Mouse (Mus musculus) ovary, postnatal 10 days (tissue): Measurements from ENCODE around the gene Ap2a1.
A peak's percentile ranks its signal among the peaks of the same experiment; 100 is the strongest.
"Not testable (repeated sequence)": the region's sequence is repeated elsewhere in the genome, so short reads cannot be mapped to it uniquely, and the experiment has no call there.

Experiments
- DNase-seq: peaks from one replicate; pipeline ENCODE4 v3.0.0; 2022; ENCODE audit warnings: low spot score

Gene Ap2a1

DNA sequence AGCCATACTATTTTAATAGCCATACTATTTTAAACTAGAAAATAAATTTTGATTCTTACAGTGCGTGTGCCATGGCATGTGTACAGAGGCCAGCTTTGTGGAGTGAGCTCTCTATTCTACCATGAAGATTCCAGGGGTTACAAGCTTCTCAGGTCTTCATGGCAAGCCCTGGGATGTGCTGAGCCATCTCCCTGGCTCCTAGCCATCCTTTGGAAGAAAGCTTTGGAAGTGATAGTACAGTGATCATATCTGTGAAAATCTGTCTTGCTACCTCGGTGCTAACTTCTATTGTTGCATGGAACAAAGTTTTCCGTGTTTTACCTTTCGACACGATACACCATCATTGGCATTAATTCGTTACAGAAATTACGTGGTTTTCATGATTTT is 34.1 kb downstream of the Ap2a1 start:
- DNase-seq, result no peak

DNA sequence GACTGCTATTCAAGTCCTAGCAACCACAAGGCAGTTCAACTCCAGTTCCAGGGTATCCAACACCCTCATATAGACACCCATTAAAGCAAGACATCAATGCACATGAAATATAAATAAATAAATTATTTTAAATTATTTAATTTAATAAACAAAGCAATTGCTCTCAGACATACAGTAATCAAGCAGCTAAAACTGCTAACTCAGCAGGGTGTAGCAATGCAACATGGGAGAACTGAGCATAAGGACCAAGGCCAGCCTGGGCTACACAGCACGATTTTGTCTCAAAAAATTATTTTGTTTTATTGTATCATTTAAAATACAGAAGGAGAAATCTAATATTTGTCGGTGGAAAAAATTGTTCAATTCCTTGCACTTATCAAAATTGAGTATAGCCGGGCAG is 35.1 kb downstream of the Ap2a1 start:
- no peak for DNase-seq

DNA sequence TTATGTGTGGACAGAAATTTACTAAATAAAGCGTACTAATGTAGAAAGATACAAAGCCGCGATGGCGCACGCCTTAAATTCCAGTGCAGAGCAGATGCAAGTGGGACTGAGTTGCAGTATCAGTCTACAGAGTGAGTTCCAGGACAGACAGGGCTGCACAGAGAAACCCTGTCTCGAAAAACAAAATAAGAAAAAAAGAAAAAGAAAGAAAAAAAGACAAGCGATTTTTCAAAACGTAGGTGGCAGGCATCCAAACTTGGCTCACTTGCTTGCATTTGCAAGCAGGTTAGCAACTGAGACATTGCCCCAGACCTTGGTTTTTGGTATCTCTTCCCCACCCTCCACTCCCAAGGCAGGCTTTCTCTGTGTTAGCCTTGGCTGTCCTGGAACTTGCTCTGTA is 36.1 kb downstream of the Ap2a1 start:
- DNase-seq, result no peak

DNA sequence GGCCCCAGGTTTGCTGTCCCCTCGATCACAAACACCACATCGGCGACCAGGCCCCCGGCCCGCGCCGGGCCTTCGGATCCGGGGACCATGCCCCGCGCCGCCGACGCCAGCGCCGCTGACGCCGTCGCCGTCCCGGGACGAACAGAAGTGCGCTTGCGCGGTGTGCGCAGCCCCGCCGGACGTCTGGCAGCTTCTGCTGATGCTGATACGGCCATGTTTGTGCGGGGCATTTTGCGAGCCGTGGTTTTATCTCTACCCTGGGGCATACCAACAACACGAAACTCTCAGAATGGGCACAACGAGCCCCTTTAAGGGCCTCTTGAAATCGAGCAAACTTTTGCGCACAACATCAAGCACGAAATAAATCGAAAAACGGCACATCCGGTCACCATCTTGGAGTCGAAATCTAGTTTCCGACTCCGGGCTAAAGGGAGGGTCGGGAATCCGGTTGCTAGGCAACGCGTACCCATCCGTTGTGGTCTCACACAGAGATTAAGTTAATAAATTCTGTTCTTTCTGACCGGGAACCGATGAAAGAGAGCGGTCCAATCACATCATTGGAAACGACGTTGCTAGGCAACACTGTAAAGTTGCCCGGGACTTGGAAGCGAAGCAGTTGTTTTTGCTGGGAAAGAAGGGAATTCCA is 36.9 kb downstream of the Ap2a1 start, which contains the start of gene Med25:
TSS of gene Med25 (minus strand) at position 437 of the 646 bp plus-strand sequence.
- peak; percentile 85 for DNase-seq

DNA sequence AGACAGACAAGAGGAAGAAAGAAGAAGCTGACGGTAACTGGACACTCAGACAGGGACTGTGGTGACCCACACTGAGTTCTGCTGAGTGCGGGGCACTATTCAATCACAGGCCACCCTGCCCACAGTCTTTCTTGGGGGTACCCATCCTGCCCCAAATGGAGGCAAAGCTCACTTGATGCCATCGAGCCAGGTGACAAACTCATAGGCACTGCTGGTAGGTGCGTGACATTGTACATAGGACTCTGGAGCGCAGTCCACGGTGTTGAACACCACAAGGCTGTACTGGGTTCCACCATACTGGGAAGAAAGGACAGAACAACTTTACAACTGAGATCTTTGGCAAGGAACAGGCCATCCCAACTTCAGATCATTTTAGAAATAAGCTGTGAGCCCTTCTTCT is 37.7 kb downstream of the Ap2a1 start:
- no peak for DNase-seq

DNA sequence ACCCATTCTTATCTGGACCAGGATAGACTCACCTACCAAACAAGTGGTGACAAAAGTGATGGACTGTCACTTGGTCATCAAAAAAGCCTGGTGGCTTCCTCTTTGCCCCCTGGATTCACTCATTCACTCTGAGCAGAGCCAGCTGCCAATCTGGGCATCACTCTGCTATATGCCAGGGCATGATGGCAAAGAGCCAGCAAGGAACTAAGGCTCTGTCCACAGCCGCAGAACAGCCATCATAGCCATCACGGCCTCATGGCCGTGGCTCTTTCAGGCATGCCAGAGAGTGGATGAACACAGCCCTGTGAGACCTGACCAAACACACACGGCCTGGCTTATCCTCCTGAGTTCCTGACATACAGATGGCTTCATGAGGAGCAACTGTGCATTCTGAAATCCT is 38.6 kb downstream of the Ap2a1 start:
- DNase-seq, result no peak

DNA sequence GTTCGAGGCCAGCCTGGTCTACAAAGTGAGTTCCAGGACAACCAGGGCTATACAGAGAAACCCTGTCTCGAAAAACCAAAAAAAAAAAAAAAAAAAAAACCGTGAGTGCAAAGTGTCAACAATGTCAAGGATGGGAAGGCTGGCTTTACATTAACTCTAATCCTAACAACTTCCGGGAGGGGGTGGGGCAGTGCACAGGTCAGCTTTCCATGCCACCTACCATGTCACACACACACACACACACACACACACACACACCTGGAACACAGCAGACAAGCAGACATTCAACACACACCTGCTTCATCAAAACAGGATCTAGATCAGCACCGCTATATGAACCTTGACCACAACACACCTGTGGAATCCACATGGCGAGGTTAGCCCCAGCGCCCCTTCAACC is 39.1 kb downstream of the Ap2a1 start:
- DNase-seq, result no peak

DNA sequence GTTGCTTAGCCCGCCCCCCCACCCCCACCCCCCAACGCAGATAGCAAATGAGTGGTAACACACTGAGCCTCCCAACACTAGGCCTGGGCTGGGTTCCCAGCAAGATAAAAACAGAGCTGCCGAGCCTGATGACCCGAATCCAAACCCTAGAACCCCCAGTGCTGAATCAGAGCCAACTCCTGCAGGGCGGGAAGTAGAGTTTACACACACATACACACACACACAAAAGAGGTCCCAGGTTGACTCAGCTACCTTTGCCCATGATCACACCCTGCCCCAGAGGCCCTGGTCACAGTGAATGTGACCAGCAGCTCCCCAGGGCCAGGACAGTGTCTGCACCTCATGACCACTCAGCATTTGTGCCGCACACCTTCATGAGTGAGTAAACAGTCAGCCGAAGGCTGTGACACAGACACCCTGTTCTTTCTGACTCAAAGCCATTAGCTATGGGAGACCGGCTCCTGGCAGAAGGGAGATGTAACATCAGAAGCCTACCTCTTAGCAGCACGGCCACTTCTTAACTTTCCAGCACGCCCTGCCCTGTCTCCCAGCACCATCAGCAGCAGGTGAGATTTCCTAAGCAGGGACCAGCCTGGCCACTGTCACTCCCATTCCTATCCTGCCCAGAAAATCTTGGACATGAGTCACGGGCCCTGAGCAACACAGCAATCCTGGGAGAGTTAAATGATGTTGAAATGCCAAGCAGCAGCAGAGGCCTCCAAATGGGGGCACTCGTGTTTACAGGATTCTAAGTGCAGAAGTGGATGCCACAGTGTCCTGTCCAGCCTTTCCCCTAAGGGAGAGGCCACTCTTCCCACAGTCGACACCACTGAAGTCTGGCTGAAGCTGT is 40.8 kb downstream of the Ap2a1 start:
- DNase-seq, result no peak

DNA sequence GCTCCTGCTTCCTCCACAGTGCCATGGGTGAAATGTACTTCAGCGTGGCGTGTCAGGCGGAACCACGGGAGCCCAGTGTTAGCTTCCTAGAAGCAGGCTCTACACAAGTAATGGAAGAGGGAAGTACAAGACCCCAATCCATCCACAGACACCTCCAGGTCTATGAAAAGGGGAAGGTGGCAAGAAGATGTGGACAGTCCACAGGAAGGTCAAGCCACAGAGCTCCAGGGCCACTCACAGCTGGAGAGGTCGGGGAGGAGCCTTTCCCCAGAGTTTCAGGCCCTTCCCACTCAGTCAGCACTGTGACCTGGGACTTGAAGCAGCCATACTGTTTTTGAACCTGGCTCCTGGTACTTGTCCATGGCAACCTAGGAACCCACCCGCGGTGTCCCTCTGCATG is 42.3 kb downstream of the Ap2a1 start:
- no peak for DNase-seq

DNA sequence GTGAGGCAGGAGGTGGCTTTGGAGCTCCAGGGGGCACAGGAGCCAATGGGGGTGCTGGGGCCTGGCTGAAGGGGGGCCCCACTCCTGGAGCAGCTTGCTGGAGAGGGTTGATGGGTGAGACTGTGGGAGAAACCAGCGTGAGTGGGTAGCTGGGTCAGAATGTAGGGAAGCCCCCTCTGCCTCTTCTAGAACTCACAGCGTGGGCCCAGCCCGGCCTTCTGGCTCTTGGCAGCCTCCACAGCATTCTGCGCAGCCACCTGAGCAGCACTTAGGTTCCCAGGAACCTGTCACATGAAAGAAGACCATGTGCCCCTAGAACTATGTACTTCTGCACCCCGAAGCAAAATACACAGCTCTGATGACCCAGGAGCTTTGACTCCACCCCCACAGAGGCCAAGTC is 44.7 kb downstream of the Ap2a1 start:
- no peak for DNase-seq

DNA sequence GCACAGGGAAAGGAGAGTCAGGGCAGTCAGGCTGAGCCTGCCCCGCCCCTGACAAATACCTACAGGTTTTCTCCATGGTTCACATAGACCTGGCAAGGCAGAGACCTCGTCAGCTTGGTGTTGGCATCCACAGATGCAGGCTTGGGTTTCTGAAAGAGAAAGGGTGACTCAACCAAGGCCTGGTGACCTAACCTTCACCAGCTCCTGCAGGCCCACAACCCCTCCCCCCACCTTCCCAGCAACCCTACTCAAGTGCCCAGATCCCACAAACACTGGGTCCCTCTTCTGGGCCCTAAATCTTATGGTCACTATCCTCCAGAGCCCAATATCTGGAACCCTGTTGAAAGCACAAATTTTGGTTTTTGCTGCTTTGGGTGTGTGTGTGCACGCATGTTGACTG is 46.3 kb downstream of the Ap2a1 start:
- DNase-seq, result no peak

DNA sequence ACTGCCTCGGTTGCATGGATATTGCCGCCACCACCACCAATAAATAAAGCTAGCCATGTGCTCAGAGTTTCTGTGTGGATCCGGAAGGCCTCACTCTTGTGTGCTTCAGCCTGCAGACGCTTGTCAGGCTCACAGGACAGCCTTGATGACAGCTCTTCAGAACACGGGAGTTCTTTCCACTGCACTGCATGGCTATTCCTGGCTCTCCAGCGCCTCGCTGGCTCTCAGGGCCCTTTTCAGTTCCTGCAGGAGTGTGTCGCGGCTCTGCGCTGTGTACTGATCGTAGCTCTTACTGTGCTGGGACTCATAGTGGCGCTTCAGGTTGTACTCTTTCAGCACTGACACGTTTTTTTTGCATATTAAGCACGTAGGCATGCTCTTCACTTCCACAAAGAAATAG is 51.5 kb downstream of the Ap2a1 start:
- DNase-seq, result no peak

DNA sequence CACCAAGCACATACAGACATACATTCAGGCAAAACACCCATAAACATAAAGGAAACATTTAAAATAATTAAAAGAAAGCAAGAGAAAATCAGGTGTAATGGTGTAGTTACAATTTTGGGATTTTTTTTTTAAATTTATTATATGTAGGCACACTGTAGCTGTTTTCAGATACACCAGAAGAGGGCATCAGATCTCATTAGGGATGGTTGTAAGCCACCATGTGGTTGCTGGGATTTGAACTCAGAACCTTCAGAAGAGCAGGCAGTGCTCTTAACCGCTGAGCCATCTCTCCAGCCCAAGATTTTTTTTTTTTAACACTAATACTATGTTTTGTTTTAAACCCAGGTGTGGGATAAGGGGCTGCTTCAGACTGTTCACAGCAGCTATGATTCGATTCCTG is 57.5 kb downstream of the Ap2a1 start:
- not testable (repeated sequence) for DNase-seq

DNA sequence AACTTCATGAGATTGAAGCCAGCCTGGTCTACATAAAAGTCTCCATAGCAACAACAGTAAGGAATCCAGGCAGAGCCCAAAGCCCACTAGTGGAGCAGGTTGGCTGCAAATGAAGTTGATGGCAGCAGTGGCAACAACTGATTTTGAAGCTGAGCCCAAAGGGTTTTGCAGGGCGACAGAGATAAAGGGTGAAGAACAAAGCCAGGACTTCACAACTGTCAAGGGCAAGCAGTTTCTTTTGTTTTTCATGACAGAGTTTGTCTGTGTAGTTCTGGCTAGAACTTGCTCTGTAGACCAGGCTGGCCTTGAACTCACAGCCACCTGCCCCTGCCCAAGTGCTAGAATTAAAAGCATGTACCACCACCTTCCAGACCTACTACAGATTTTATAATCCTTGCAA is 58.1 kb downstream of the Ap2a1 start:
- DNase-seq, result no peak

DNA sequence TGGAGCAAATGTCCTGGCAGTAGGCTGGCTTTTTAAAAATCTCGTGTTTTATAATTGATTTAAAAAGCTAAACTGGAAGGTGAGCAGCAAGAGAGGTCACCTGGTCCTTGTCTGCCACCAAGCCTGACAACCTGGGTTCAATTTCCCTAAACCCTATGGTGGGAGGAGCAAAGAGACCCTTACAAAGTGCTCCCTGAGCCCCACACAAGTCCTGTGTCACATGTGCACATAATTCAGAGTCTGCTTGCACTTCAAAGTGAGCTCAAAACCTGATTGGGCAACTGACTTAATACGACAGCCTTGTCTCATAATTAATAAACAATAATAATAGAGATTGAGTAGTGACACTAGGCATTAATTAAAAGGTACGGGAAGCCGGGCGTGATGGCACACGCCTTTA is 58.7 kb downstream of the Ap2a1 start:
- DNase-seq, result no peak

DNA sequence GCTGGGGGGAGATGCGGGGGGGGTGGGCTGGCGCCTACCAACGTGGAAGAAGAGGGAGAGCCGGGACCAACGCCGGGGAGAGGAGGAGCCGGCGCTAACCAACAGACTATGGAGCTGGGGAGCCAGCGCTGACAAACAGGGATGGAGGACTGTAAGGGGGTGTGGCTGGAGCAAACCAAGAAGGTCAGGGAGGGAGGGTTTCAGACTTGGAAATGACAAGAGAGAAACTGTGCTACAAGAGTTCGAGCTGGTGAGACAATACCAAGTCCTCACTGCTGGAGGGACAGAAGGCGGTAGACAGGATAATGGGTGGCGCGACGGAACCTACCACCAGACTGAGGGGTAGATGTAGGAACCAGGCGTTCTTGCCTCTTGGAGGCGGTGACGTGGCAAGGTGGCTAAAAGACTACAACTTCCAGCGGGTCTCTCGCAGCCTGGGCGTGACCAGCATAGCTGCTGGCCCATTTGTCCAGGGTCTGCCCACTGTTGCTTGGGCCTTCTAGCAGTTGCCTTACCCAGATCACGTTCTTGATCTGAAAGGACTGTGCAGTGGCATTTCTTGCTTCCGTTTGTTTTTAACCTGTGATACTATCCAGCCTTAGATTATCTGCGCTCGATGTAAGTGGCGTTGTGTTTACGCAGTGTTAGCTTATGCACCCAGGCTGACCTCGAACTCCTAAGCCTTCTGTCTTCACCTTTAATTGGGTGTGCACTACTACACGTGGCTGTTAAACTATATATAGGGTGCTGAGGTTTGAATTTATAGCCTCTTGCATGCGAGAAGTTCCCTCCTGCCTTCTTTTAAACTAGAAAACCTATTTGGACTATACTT is 59.4 kb downstream of the Ap2a1 start, which contains the start of gene Ptov1:
TSS of gene Ptov1 (minus strand) at position 92 of the 832 bp plus-strand sequence.
- peak; percentile 67 for DNase-seq

DNA sequence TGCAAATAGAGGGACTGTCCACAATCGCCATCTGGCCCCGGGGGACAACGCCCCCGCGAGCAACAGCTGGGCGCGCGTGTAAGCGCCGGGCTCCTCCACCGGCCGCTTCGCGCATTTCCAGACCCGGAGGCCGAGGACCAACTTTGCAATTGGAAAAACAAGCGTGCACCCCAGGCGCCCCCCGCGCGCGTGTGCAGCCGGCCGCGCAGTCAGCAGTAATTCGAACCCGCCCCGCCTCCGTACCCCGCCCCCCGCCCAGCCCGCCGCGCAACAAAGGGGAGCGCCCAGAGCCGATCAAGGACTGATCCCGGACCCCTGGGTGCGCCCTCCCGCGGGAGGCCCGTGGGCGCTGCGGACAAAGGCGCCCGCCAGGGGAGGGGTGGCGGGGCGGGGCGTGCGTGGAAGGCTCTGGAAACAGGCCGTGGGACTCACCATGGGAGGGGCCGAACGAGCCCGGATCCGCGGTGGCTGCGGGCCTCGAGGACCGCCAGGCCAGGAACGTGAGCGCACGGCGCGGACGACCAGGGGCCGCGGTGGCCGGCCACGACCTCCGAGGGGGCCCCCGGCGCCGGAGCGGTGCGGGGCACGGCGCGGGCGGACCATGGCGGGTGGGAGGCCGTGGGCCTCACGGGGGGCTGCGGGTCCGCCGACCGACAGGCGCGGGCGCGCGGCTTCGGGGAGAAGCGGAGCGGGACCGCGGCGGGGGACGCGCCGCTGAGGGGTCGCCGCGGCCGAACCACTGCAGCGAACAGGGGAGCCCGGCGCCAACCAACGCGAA is 60.2 kb downstream of the Ap2a1 start:
- no peak for DNase-seq

DNA sequence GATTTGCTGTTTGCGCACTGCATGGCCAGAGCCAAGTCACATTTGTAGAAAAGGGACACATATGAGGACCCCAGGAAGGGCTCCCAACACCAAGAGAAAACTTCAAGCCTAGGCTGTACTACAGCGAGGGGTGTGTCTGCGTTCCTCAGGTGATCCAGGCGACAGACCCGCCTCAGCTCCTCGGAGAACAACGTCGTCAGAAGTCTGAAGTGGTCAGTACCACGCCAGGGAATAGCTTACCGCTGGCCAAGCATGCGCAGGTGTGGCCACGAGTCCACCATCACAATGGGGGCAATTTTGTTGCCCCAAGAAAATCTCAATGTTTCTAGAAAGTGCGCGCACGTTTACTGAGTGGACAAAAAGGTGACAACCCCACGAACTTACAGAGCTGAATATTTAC is 60.8 kb downstream of the Ap2a1 start:
- DNase-seq, result no peak

DNA sequence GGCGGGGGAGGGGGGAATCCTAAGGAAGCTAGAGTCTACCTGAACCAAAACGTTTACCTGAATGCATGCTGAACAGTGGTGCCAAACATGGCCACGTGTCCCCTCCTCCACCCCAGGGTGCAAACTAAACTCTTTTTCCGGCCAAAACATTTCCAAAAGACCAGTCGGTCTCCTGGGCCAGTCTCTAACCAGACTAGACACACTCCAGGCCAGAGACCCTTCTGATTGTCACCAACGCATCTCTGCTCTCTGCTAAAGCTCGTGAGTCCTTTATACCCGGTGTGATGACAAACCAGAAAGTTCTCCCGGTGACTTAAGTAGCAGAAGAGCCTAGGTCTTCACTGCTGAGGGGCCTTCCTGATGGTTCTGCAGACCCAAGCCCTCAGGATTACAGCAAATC is 61.5 kb downstream of the Ap2a1 start:
- no peak for DNase-seq

DNA sequence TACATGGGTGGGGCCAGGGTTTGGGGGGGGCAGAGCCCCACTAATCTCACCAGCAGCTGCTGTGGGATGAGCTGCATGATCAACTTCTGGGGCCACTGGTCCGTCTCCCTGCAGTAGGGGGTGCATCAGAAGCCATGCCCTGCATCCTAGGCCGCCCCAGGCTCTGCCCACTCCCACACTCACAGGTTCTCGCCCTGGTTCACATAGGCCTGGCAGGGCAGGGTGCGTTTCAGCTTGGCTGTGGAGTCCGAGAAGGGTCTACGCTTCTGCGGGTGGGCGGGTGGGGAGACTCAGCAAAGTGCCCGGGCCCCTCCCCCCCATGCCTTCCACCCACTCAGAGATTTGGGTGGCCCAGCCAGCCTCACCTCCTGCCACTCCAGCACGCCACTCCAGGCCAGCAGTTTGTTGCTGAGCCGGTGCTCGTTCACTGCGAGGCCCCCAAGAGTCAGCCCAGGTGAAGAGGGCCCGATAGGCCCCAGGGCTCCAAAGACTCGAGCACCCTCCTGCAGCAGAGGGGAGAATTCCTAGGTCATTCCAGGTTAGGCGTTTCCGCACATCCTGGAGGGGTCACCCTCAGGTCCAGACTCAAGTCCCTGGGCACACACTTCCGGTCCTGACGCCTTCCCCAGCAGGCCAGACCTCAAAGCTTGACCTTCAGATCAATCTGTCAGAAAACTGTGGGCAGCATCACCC is 62.1 kb downstream of the Ap2a1 start:
- DNase-seq, result no peak

DNA sequence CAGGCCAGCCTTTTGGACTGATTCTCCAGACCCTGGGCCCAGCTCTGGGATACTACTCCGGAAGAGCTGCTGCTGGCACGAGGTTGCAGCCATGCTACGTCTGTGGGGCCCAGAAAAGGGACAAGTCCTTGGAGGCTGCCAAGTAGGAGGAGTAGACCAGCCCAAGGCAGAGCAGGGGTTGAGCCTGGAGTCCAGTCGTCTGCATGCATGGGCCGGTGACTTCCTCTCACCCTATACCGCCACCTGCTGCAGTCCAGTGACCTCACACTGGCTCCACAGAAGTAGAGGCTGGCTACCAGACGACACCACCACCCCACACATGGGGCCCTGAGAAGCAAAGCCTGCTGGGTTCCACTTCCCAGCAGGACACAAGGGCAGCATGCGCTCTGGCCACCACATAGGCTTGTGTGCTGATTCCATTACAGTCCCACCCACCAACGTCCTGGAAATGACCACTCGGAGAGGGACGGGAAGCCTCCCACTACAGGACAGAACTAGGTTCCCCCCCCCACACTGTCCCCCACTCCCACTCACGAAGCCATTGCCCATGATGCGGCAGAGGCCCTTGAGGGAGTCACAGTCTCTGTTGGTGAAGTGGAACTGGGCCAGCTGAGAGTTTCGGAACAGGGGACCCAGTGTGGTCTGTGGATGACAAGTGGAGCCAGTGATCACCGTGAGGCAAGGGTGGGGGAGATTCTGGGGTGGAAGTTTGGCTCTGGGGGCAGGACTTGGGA is 62.9 kb downstream of the Ap2a1 start:
- DNase-seq, result no peak
